Mouse (Mus musculus): ENCODE results near the gene 4931428F04Rik.

DNA sequence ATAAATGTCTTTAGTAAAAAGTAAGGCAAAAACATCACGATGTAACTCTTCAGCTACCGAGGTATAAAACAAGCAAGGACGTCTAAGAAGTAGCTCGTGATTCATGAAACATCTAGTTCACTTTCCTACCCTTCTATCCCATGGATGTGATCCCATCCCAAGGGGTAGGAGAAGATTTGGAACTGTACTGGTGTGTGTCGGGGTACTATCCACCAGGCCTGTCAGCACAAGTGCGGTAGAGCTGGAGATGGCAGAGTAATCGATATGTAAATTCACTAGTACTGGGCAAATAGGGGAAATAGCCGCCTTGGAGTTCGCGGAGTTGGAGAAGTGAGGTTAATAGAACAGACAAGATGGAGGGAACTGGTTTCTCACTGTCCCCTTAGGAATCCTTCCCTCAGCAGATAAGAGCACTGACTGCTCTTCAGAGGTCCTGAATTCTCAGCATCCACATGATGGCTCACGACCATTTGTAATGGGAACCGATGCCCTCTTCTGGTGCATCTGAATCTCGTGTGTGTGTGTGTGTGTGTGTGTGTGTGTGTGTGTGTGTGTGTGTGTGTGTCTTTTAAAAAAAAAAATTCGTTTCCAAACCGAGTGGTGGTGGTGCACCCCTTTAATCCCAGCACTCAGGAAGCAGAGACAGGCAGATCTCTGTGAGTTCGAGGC, 26.3 kb downstream of the 4931428F04Rik start:
- TF ChIP-seq CTCF (IDR thresholded peaks at IDR 0.05; ENCODE audit: low read depth, low read length) = no peak
- no peak for TF ChIP-seq POLR2A (IDR thresholded peaks at IDR 0.05; ENCODE audit: extremely low read depth, insufficient read depth, low read length)
